Mouse (Mus musculus) retina, embryonic 14.5 days (tissue): ENCODE measurements around the gene Srpx2.

Experiments used
- DNase-seq: peaks from one replicate; pipeline ENCODE4 v3.0.0-alpha.2; 2015; ENCODE audit warnings: low spot score

The Srpx2 gene

DNA sequence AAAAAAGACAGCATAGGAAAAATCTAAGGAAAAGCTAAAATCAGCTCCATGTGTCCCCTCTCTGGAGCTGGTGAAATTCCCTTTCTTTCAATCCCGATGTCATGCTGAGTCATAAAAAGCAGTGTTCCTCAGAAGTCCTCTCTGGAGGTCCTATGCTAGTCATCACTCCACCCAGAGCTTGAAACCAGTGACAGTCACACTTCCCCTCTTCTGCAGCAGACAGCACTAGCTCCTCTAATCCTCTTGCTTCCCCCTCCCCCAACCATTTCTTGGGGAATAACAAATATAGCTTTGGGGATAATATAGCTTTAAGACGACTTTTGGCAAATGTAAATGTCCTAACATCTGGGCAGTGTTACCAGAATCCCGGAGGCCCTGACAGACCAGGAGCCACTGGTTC is at the start of gene Srpx2:
Srpx2 (plus strand) TSS at position 166 of the 400 bp plus-strand sequence.
- DNase-seq: no peak

DNA sequence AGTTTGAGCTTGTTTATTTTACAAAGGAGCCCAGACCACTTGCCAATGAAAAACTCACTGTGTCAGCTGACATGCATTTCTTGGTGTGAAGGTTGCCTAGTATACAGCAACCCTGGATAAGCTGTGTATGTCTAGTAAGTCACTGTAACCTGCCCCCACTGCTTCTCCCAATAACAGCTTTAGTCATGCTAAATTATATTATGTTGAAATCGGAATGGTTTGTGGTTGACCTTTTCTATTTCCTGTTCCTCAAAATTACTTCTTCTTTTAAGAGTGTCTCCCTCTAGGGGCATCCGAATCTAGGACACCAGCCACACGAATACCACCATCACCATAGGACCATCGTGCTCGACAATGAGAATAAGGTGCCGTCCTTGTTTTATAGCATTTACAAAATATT is 38.5 kb upstream of the Srpx2 start:
- no peak for DNase-seq

DNA sequence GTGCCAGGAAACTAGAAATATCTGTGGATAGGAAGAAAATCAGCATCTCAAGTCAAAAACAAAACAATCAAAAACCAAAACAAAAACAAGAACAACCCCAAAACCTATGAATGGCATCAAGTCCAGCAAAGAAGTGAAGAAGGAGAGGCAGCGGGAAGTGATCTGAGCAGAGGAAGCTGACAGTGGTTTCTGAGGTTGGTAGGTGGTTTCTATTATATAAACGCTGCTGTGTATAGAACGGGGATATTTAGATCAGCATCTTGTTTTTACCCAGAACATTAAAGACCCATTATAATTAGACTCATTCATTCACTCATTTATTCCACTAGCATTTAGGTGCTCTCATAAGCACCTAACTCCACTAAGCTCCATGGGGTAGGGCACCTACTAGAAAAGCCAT is 20.9 kb upstream of the Srpx2 start:
- no peak for DNase-seq

DNA sequence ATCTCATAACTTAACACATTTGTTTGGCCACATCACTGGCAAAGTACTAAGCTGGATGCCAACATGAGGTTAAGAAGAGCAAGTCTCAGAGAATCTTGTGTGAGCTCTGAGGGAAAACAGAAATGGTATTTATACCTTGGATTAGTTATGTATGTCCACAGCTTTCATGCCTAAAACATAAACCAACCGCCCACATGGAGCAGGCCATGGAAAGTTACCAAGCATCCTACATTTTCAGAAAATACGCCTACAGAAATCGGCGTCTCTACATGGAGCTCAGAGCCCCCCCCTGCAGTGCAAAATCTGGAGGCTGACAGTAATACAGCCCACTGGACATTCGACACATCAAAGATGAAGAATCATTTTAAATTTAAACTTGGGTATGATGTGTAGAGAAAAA is 20.1 kb upstream of the Srpx2 start:
- no peak for DNase-seq

DNA sequence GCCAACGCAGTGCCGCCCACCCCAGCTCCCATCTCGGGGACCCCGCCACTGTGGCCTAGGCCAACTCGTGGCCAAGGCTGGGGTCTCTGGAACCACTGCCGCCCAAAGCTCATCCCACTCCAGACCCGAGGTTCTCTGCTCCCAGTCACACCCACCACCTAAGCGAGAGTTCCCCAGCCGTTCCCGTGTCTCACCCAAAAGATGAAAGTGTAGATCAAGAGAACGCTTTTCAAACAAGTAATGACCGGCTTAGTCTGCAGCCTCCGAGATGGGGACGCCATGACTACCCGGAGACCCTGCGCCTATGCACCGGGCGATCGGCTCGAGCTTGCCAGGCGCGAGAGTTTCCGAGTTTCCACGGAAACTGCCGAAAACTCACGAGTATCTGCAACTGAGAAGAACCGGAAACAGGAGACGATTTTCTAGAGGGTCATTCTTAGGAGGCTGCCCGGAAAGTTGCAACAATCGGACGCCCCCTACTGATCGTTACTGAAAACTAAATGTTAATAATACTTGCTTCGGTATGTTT is 10.1 kb upstream of the Srpx2 start, which contains the start of gene Tspan6:
Tspan6 (minus strand) TSS at position 416 of the 529 bp plus-strand sequence.
- peak; percentile 86 for DNase-seq

DNA sequence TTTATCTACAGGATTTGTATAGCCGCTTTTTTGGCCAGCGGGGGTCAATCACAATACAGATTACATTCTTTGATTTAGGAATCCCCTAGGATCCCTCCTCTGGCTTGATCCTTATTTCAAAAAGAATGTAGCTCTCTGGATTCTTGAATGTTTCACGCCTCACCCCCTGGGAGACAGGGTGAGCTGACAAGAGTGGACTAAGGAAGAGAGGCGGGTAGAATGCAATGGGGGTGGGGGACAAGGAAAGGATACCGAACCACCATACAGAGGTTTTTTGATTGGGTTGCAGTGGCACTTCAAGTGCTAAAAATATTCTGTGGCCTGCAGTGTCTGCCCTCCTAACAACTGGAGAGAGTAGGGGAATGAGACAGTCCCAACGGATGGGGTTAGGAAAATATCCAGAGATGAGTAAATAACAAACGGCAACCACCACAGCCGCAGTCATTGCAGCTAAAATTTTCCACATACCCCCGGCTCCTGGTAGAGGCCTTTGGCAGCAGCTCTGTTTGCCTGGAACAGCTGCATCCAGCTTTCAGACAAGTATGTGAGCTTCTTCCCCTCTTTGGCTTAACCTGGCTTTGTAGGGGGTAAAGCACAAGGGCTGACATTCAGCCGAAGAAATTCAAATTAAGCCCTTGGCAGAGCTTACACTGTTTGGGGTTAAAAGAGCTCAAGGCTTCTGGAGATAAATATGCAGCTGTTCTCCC is 3.3 kb downstream of the Srpx2 start:
- no peak for DNase-seq

DNA sequence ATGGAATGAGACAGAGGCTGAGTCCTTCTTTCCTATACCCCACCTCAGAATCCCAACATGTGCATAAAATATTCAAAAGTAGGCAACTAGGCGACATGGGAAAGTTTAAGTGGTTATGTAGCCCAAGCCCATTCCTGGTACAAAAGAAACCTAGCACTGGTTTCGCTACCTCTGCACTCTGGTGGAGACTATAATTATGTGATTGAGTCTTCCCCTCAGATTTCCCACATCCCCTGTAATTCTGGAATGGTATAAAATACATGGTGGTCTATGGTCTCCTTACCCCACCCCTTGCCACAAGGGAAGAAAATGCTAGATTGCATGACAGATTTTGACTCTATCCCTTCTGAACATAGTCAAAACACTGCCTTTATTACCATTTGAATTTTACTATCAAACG is 4.8 kb downstream of the Srpx2 start:
- DNase-seq: no peak

DNA sequence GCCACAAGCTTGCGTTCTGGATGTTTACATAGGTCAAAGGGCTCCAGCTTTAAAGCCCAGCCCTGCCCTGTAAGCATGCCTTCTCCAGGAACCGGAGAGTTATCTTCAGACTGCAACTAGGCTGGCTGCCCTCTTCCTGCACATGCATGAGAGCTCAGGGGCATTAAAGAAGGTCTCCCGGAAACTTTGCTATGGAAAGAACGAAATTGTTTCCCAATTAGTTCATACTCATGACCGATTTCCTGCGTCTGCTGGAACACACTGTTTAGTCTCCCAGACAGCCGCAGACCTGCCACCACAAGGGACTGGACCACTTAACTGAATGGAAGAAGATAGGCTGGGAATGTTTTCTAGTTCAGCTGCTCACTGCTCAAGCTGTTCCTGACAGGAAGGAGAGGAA is 6.0 kb downstream of the Srpx2 start:
- no peak for DNase-seq

DNA sequence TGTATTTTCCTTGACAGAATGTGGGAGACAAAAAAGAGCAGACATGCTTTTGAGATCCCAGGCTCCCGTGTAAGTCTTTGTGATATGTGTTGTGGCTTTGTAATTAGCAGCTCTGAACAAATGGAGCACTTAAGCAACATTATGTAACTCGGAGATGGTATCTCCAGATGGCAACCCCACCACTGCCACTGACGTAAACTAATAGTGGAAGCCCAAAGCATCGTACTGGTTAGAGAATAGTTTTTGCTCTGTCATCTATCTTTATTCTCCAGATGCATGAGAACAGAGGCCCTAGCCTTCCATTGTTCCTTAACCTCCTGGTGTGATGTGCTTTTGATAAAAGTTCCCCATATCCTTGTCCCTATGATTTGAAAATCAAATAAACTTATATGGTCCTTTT is 13.0 kb downstream of the Srpx2 start:
- DNase-seq: no peak

DNA sequence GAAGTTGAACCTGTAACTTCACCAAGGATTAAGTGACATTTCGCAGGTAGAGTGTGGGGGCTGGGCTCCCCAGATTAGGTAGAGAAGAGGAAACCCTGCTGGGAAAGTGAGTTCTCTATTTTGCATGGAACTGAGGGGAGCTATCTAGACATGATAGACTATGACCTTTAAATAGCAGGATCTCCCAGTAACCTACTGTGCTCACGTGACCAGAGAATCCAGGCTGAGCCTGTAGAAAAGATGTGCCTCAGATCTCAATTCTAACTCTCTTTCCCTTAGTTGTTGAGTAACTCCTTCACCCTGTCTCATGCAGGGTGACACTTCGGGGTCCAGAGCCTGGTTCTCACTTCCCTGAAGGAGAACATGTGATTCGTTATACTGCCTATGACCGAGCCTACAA is 18.5 kb downstream of the Srpx2 start:
- DNase-seq: no peak

DNA sequence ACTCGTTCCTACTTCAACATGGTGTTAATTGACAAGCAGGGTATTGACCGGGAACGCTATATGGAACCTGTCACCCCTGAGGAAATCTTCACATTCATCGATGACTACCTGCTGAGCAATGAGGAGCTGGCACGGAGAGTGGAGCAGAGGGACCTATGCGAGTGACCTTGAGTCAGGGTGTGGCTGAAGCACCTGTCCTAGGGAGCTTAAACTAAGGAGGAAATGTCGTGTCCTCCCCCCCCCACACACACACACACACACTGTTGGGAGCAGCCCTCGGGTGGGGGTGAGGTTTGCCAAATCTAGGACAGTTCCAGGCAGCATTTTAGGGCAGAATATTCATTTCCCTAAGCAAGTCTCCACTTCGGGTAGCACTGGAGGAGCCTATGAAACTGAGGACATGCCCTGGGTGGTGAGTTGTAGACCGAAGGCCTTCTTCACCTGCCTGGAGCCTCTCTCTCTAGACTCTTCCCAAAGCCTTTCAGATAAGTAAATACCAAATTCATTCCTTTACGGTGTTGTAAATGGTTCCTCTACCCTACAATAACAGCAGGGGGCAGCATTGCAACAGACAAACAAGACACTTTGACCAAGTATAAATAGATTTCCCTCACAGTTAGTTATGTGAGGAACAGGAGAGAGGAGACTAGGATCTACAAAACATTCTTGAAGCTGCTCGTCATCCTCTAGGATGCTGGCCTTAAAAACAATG is 23.2 kb downstream of the Srpx2 start:
- DNase-seq: peak; percentile 50

DNA sequence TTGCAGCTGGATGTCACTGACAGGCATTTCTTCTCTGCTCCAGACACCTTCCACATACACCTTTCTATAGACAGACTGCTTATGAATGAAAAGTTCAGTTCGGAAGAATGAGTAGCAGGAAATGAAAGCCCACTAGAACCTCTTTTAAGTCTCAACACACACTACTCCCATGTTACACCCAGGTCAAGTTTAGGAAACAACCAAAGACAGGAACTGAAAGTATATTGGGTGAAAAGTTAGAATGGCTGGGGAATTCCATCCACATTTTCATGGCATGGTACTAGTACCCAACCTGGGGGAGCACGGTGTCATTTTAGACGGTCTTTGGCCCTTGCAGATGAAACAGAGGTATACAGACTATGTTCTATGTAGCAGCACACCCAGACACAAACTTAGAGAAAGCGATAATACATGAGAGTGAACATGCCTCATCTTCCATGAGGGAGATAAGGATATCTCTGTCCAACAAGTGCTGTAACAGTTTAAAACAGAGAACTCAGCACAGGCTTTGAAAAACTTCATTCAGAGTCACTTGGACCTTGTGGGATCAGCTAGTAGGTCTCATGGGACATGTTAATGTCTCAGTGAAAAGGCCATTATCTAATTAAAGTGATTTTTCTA is 28.5 kb downstream of the Srpx2 start:
- no peak for DNase-seq

DNA sequence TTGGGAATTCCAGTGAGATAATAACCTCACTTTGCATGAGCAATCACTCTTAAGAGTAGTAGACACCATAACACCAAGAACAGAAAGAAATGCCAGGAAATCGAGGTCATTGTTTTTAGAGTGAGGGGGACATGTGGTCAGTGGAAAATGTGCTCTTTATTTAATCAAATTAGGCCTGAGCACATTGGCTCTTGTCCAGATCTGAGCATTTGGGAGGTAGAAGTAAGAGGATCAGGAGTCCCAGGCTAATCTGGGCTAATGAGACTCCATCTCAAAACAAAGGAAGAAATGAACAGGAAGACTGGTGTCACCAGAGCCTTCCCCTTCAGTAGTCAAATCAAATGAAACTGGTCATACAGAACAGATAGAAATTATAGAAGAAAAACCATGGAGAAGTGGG is 31.3 kb downstream of the Srpx2 start:
- peak; percentile 15 for DNase-seq

DNA sequence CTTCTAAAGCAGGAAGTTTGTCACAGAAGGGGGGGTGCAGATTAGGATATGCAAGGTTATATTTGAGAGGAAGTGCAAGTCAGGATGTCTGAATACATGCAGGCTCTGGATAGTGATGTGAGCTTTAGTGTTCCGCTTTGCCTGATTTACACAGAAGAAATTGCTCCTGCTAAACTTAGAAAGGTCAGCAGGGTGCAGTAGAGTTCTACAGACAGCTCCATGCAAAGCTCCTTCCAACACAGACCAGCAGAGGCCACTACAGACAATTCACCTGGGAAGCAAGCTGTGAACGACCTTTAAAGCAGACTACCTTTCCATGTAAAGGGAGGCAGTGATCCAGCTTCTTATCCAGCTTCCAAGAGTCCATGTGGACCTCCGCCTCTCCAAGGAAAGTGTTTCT is 39.2 kb downstream of the Srpx2 start:
- DNase-seq: peak; percentile 74

DNA sequence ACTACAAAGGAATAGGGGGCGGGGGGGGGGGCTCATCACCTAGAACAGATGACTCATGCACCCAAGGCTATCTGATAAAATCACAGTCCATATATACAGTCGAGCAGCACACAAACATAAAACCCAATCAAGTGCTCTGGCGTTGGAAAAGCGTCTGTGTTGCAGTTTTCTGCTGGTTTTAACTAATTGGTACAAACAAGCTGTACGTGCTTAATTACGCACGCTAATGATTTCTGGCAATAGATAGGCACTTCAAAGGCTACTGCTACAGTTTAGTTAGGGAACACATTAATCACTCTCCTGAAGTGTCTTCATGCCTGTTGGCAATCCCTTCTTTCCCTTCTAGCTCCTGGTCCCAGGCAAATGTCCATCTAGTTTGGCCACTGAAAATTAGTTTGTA is 46.4 kb downstream of the Srpx2 start:
- no peak for DNase-seq

DNA sequence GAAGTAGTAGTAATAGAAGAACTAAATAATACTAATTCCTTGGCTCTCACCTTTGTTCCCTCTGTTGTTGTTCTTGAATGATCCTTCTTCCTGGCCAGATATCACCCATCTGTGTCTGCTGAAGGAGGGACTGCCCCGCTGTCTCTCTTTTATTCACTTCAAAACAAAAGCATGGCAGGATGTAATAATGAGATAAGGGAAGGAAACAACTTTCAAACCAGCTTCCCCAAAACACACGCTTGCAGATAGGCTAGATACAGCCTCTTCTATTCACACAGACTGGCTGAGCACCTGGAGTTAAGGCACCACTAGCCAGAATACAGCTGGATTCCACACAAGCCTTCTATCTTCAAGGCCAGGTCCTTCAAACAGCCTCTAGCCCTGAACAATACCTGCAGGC is 52.4 kb downstream of the Srpx2 start:
- DNase-seq: no peak

DNA sequence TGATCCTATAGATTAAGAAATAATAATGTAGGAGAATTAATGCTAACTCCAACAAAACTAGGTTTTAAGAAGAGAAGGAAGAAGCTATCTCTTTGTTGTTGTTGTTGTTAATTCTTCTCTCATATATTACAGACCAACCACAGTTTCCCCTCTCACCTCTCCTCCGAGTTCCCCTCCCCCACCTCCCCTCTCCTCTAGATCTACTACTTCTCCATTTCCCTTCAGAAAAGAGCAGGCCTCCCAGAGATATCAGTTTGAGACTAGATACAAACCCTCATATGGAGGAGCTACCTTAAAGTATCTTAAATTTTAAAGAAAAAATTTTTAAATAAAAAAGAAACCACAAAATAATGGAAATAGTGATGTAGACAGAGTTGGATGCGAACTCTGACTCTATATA is 56.4 kb downstream of the Srpx2 start:
- DNase-seq: no peak

DNA sequence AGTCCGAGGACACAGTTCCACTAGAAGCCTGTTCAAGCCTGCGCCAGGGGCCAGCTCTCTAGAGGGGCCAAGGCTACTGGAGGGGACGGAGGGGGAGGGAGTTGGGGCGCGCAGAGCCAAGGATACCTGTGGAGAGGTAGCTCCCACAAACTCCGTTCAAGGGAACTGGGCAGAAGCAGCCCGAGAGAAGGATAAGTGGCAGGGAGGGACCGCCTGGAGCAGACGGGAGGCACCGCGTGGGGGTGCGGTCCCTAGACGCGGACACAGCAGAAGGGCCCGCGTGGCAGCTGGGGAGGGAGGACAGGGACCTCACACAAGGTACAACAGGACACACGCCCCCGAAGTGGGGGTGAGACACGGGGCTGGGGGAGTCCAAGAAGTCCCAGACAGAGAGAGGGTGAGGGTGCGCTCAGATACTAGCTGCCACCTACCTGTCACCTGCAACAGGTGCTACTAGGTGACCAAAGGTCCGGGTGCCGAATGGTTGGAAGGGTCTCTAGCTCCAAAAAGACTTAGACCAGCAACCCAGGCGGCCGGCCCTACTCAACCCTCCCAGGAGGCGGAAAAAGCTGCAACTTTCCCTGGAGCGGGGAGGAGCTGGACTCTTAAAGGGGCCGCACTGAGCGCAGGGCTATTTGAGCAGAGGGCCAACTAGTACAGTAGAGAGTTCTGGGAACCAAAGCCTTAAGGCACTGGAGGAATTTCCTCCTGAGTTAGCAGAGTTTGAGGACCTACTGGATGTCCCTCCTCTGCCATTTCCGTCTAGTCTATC is 73.2 kb downstream of the Srpx2 start, which contains the start of gene Sytl4:
Sytl4 (minus strand) TSS at position 582 of the 772 bp plus-strand sequence.
- DNase-seq: peak; percentile 51
